Mouse (Mus musculus): ENCODE results near the gene Washc4. TPM values are rescaled to one million over a fixed set of nuclear protein-coding genes. Genes with fewer than 3 reads are reported as not detected.
A peak's percentile ranks its signal among the peaks of the same experiment; 100 is the strongest.

Gene Washc4
- polyA plus RNA-seq, 1 experiment from 2014 or later: 32.3 TPM

- H3K4me3 ChIP-seq (ENCODE audit: low read depth, low read length): no peak overlapping the region
- 0 out of 2 replicates have a peak, but pooled peaks cover 4% of the 10 kb centered on the region for H3K4me1 ChIP-seq (replicated peaks; ENCODE audit: control insufficient read depth, insufficient read depth, low read length)
- H3K9me3 ChIP-seq (ENCODE audit: control insufficient read depth): no peaks in the 10 kb centered on the region
- H3K27me3 ChIP-seq (replicated peaks; ENCODE audit: control insufficient read depth, insufficient read depth, low read length): no peaks in the 10 kb centered on the region
- no peak for TF ChIP-seq CTCF (IDR thresholded peaks at IDR 0.05; ENCODE audit: low read depth)
- WGBS: 91% methylated on average over 6 of the region's 6 CpGs
- H3K36me3 ChIP-seq (ENCODE audit: control insufficient read depth, insufficient read depth): no peaks in the 10 kb centered on the region
- H3K27ac ChIP-seq (ENCODE audit: low read depth, low read length): no peak overlapping the region
- H3K9ac ChIP-seq (ENCODE audit: low read depth, low read length): no peak overlapping the region
- ATAC-seq: no peak
- H3K4me2 ChIP-seq (replicated peaks; ENCODE audit: low read depth): no peak overlapping the region
These were observed 13.1 kb upstream of the Washc4 start for GRCm38 (mm10) chr10:83530384-83530967.

GRCm38 (mm10) chr10:83533258-83533909 lies 10.2 kb upstream of the Washc4 start:
- Histone ChIP-seq H3K9ac (ENCODE audit: low read depth, low read length) (peak overlapping the region; percentile 22; the same call in 1 of the 2 replicates), H3K27me3 (replicated peaks; ENCODE audit: control insufficient read depth, insufficient read depth, low read length) (no peaks in the 10 kb centered on the region), H3K4me2 (replicated peaks; ENCODE audit: low read depth) (peak overlapping the region; percentile 93), H3K36me3 (ENCODE audit: control insufficient read depth, insufficient read depth) (no peaks in the 10 kb centered on the region), H3K9me3 (ENCODE audit: control insufficient read depth) (no peaks in the 10 kb centered on the region), H3K4me1 (replicated peaks; ENCODE audit: control insufficient read depth, insufficient read depth, low read length) (0 out of 2 replicates have a peak, but pooled peaks cover 4% of the 10 kb centered on the region), H3K27ac (ENCODE audit: low read depth, low read length) (no peak overlapping the region), H3K4me3 (ENCODE audit: low read depth, low read length) (peak overlapping the region; percentile 46)
- no peak for TF ChIP-seq CTCF (IDR thresholded peaks at IDR 0.05; ENCODE audit: low read depth)
- peak; percentile 19; the same call in 1 of the 2 replicates for ATAC-seq
- WGBS: 4% methylated on average over 27 of the region's 27 CpGs

- under 1% methylated on average over 21 of the region's 21 CpGs for WGBS
These were observed 9.7 kb upstream of the Washc4 start, which contains the start of gene Aldh1l2 for GRCm38 (mm10) chr10:83533910-83534283. TSS of gene Aldh1l2 (minus strand) at chr10:83534140.

GRCm38 (mm10) chr10:83536436-83536835 lies 7.1 kb upstream of the Washc4 start:
- Histone ChIP-seq H3K4me3 (ENCODE audit: low read depth, low read length) (no peak overlapping the region), H3K4me1 (replicated peaks; ENCODE audit: control insufficient read depth, insufficient read depth, low read length) (0 out of 2 replicates have a peak, but pooled peaks cover 4% of the 10 kb centered on the region), H3K9me3 (ENCODE audit: control insufficient read depth) (no peaks in the 10 kb centered on the region), H3K9ac (ENCODE audit: low read depth, low read length) (no peak overlapping the region), H3K4me2 (replicated peaks; ENCODE audit: low read depth) (no peak overlapping the region), H3K36me3 (ENCODE audit: control insufficient read depth, insufficient read depth) (no peaks in the 10 kb centered on the region), H3K27ac (ENCODE audit: low read depth, low read length) (no peak overlapping the region), H3K27me3 (replicated peaks; ENCODE audit: control insufficient read depth, insufficient read depth, low read length) (no peaks in the 10 kb centered on the region)
- TF ChIP-seq CTCF (IDR thresholded peaks at IDR 0.05; ENCODE audit: low read depth): peak; percentile 30; the same call in 1 of the 2 replicates
- no peak for ATAC-seq
- 9% methylated on average over 1 of the region's 1 CpGs for WGBS

More at GRCm38 (mm10) chr10:83533910-83534283, 9.7 kb upstream of the Washc4 start, which contains the start of gene Aldh1l2:
- H3K27ac ChIP-seq (ENCODE audit: low read depth, low read length): no peak within 1 kb of the TSS
- peak within 1 kb of the TSS; percentile 22; the same call in 1 of the 2 replicates for H3K9ac ChIP-seq (ENCODE audit: low read depth, low read length)
- peak within 1 kb of the TSS; percentile 93 for H3K4me2 ChIP-seq (replicated peaks; ENCODE audit: low read depth)
- H3K36me3 ChIP-seq (ENCODE audit: control insufficient read depth, insufficient read depth): no peaks in the 10 kb centered on the region
- ATAC-seq: peak; percentile 92
- TF ChIP-seq CTCF (IDR thresholded peaks at IDR 0.05; ENCODE audit: low read depth): no peak
- H3K4me3 ChIP-seq (ENCODE audit: low read depth, low read length): peak within 1 kb of the TSS; percentile 46
- H3K9me3 ChIP-seq (ENCODE audit: control insufficient read depth): no peaks in the 10 kb centered on the region
- 0 out of 2 replicates have a peak, but pooled peaks cover 4% of the 10 kb centered on the region for H3K4me1 ChIP-seq (replicated peaks; ENCODE audit: control insufficient read depth, insufficient read depth, low read length)
- H3K27me3 ChIP-seq (replicated peaks; ENCODE audit: control insufficient read depth, insufficient read depth, low read length): no peaks in the 10 kb centered on the region

- Histone ChIP-seq H3K4me3 (ENCODE audit: low read depth, low read length) (no peak overlapping the region), H3K4me1 (replicated peaks; ENCODE audit: control insufficient read depth, insufficient read depth, low read length) (no peaks in the 10 kb centered on the region), H3K9me3 (ENCODE audit: control insufficient read depth) (no peaks in the 10 kb centered on the region), H3K4me2 (replicated peaks; ENCODE audit: low read depth) (no peak overlapping the region), H3K27ac (ENCODE audit: low read depth, low read length) (no peak overlapping the region), H3K9ac (ENCODE audit: low read depth, low read length) (no peak overlapping the region), H3K36me3 (ENCODE audit: control insufficient read depth, insufficient read depth) (no peaks in the 10 kb centered on the region), H3K27me3 (replicated peaks; ENCODE audit: control insufficient read depth, insufficient read depth, low read length) (no peaks in the 10 kb centered on the region)
- TF ChIP-seq CTCF (IDR thresholded peaks at IDR 0.05; ENCODE audit: low read depth): no peak
- 70% methylated on average over 6 of the region's 6 CpGs for WGBS
- ATAC-seq: no peak
These were observed 4.1 kb upstream of the Washc4 start for GRCm38 (mm10) chr10:83539311-83539980.

GRCm38 (mm10) chr10:83540092-83540491 lies 3.5 kb upstream of the Washc4 start:
- Histone ChIP-seq H3K4me1 (replicated peaks; ENCODE audit: control insufficient read depth, insufficient read depth, low read length) (no peaks in the 10 kb centered on the region; the same call in 1 of the 2 replicates), H3K4me3 (ENCODE audit: low read depth, low read length) (no peak overlapping the region)
- 19% methylated on average over 3 of the region's 3 CpGs for WGBS

More at GRCm38 (mm10) chr10:83540092-83540491, 3.5 kb upstream of the Washc4 start:
- Histone ChIP-seq H3K27ac (ENCODE audit: low read depth, low read length) (no peak overlapping the region), H3K27me3 (replicated peaks; ENCODE audit: control insufficient read depth, insufficient read depth, low read length) (no peaks in the 10 kb centered on the region), H3K36me3 (ENCODE audit: control insufficient read depth, insufficient read depth) (no peaks in the 10 kb centered on the region), H3K9ac (ENCODE audit: low read depth, low read length) (no peak overlapping the region), H3K4me2 (replicated peaks; ENCODE audit: low read depth) (no peak overlapping the region), H3K9me3 (ENCODE audit: control insufficient read depth) (no peaks in the 10 kb centered on the region)
- TF ChIP-seq CTCF (IDR thresholded peaks at IDR 0.05; ENCODE audit: low read depth): no peak
- no peak for ATAC-seq

All from intestine, postnatal 0 days (tissue).